Mouse (Mus musculus) cerebellum, adult 2 months (tissue): ENCODE measurements at regions not wholly inside any gene's neighbourhood (a gene's known extent, or its start where the extent isn't known, plus 50 kb on each side); places are given as distances from the start of the nearest gene placed in this dataset.

Source experiments
- CTCF ChIP-seq: fragments of 200-500 bp; IDR thresholded peaks from 2 replicates; pipeline ENCODE4 v1.5.1; 2011; ENCODE audit warnings: low read depth, mild to moderate bottlenecking, control low read depth, low read length, moderate library complexity, borderline replicate concordance; ENCODE audit not compliant: insufficient read depth
- POLR2A ChIP-seq: fragments of 200-500 bp; IDR thresholded peaks from 2 replicates; pipeline ENCODE4 v1.6.1; 2011; ENCODE audit warnings: low read length, control low read depth, borderline replicate concordance; ENCODE audit not compliant: insufficient read depth

DNA sequence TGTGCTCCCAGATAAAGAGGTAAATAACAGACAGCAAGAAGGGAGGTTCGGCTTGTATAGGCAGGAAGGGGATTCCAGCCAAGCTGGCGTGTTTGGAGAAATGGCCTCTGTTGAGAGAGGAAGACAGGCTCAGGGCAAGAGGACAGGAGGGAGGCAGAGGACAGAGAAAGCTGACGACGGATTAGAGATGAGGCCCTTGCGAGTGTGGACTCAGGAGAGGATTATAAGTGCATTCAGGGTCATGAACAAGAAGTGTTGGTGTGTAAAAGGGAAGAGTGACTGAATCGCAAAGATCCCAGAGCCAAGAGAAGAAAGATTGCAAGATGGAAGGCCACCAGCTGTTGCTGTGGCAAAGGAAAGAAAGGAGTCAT, 133.7 kb upstream of the Rad23b start:
- TF ChIP-seq POLR2A (no peak), CTCF (no peak)
